ENCODE assay signal across 8 mouse cellular contexts in the genomic region with DNA sequence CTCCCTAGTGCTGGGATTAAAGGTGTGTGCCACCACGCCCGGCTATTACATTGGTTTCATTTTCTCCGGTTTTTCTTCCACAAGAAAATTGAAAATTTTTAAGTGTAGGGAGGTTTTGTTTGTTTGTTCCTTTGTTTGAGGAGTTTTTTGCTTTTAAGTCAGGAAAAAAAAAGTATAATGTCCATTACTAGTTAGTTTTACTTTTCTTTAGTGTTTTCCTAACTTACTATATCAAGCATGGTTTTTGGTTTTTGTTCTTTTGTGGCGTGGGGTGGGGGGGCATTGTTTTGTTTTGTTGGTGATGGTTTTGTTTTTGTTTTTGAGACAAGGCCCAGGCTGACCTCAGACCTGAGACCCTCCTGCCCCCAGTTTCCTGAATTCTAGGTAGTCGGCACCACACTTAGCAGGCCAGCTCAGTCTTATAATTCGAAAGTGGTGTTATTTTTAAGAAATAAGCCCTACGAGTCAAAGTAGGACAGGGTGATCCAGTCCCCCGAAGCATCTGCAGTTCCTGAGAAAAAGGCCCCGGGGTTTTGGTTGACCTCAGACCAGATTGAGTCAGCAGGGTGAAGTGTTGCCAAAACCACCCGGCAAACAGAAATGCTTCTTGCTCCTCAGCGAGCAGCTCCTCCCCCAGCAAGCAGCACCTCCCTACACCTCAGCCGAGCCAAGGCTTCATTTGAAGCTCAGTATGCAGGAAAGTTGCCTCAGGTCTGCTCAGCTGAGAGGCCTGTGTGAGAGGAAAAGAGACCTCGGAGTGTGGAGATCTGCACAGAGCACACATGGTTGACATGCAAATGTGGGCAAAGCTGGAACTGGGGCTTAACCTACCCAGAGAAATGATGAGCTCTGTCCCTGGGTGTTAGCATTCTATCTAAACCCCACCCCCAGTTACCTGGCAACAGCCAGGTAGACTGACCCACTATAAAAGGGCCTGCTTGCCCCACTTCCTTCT. TPM values are rescaled to one million over a fixed set of nuclear protein-coding genes. Genes with fewer than 3 reads are reported as not detected.
A peak's percentile ranks its signal among the peaks of the same experiment; 100 is the strongest.
DNase-seq lines count a peak whose midpoint lies in the region; ATAC-seq lines count a peak whose summit lies in the region.

No protein-coding gene starts in this region.

- H3K27ac ChIP-seq in kidney, embryonic 14.5 days (ENCODE audit: low read depth, low read length): no peak overlapping the region; the same call in 1 of the 2 replicates
- H3K27ac ChIP-seq in heart, embryonic 15.5 days: peak overlapping the region; percentile 47
- peak overlapping the region; percentile 16; the same call in 1 of the 2 replicates for H3K27ac ChIP-seq in liver, embryonic 16.5 days (ENCODE audit: low read length)
- H3K27ac ChIP-seq in midbrain, embryonic 16.5 days (ENCODE audit: low read length): no peak overlapping the region

- no peak overlapping the region for H3K4me2 ChIP-seq in kidney, embryonic 14.5 days (replicated peaks; ENCODE audit: low read depth, low read length)
- no peak overlapping the region for H3K4me2 ChIP-seq in heart, embryonic 15.5 days
- H3K4me2 ChIP-seq in liver, embryonic 16.5 days (ENCODE audit: low read depth, low read length): no peak overlapping the region
- H3K4me2 ChIP-seq in midbrain, embryonic 16.5 days (ENCODE audit: low read length): no peak overlapping the region

- no peaks in the 10 kb centered on the region for H3K36me3 ChIP-seq in kidney, embryonic 14.5 days (ENCODE audit: control insufficient read depth, insufficient read depth, low read length)
- H3K36me3 ChIP-seq in heart, embryonic 15.5 days: no peaks in the 10 kb centered on the region
- H3K36me3 ChIP-seq in liver, embryonic 16.5 days (ENCODE audit: control insufficient read depth, insufficient read depth): no peaks in the 10 kb centered on the region
- H3K36me3 ChIP-seq in midbrain, embryonic 16.5 days (ENCODE audit: control insufficient read depth, insufficient read depth, low read length): no peaks in the 10 kb centered on the region

- peak; percentile 84 for DNase-seq in kidney, adult 11 months
- peak; percentile 68 for DNase-seq in cerebellum, adult 9-11 months
- peak; percentile 38 for DNase-seq in spleen, adult 12 weeks (ENCODE audit: low spot score)
- no peak for DNase-seq in layer of hippocampus, postnatal 10 days (ENCODE audit: low spot score in 2 of 2)

- H3K4me1 ChIP-seq in kidney, embryonic 14.5 days (ENCODE audit: control insufficient read depth, insufficient read depth, low read length): peaks cover 17% of the 10 kb centered on the region
- H3K4me1 ChIP-seq in heart, embryonic 15.5 days (replicated peaks): peaks cover 35% of the 10 kb centered on the region
- H3K4me1 ChIP-seq in liver, embryonic 16.5 days (ENCODE audit: control insufficient read depth, low read depth, low read length): peaks cover 10% of the 10 kb centered on the region
- H3K4me1 ChIP-seq in midbrain, embryonic 16.5 days (ENCODE audit: control insufficient read depth, insufficient read depth, low read length): no peaks in the 10 kb centered on the region

- 46% methylated on average over 13 of the region's 13 CpGs for WGBS in kidney, embryonic 14.5 days
- 47% methylated on average over 13 of the region's 13 CpGs for WGBS in heart, embryonic 15.5 days
- 31% methylated on average over 13 of the region's 13 CpGs for WGBS in liver, embryonic 16.5 days (ENCODE audit: insufficient replicate concordance)
- WGBS in midbrain, embryonic 16.5 days: 58% methylated on average over 13 of the region's 13 CpGs

- no peaks in the 10 kb centered on the region for H3K9me3 ChIP-seq in kidney, embryonic 14.5 days (ENCODE audit: control insufficient read depth, low read length)
- H3K9me3 ChIP-seq in heart, embryonic 15.5 days (replicated peaks): no peaks in the 10 kb centered on the region
- H3K9me3 ChIP-seq in liver, embryonic 16.5 days (replicated peaks; ENCODE audit: control insufficient read depth, low read length): no peaks in the 10 kb centered on the region
- no peaks in the 10 kb centered on the region for H3K9me3 ChIP-seq in midbrain, embryonic 16.5 days (replicated peaks; ENCODE audit: control insufficient read depth, low read length, poor library complexity, severe bottlenecking)

- no peaks in the 10 kb centered on the region for H3K27me3 ChIP-seq in kidney, embryonic 14.5 days (ENCODE audit: control insufficient read depth, insufficient read depth, low read length)
- 0 out of 2 replicates have a peak, but pooled peaks cover 3% of the 10 kb centered on the region for H3K27me3 ChIP-seq in heart, embryonic 15.5 days
- H3K27me3 ChIP-seq in liver, embryonic 16.5 days (ENCODE audit: control insufficient read depth, insufficient read depth, low read depth, low read length): no peaks in the 10 kb centered on the region
- no peaks in the 10 kb centered on the region for H3K27me3 ChIP-seq in midbrain, embryonic 16.5 days (ENCODE audit: control insufficient read depth, insufficient read depth, low read depth, low read length)

- no peak overlapping the region for H3K4me3 ChIP-seq in kidney, embryonic 14.5 days (ENCODE audit: low read length)
- H3K4me3 ChIP-seq in heart, embryonic 15.5 days: no peak overlapping the region
- no peak overlapping the region for H3K4me3 ChIP-seq in liver, embryonic 16.5 days (ENCODE audit: low read depth, low read length)
- H3K4me3 ChIP-seq in midbrain, embryonic 16.5 days (ENCODE audit: low read depth, low read length): no peak overlapping the region

- no peak overlapping the region for H3K9ac ChIP-seq in kidney, embryonic 14.5 days (ENCODE audit: low read depth, low read length)
- no peak overlapping the region for H3K9ac ChIP-seq in heart, embryonic 15.5 days
- no peak overlapping the region for H3K9ac ChIP-seq in liver, embryonic 16.5 days (ENCODE audit: low read depth, low read length)
- H3K9ac ChIP-seq in midbrain, embryonic 16.5 days (ENCODE audit: low read depth, low read length): no peak overlapping the region

- no peak for ATAC-seq in kidney, embryonic 14.5 days (ENCODE audit: low FRiP score, low TSS enrichment)
- no peak for ATAC-seq in heart, embryonic 15.5 days (replicated peaks; ENCODE audit: insufficient number of reproducible peaks, insufficient read depth, low FRiP score, low read depth)
- ATAC-seq in liver, embryonic 16.5 days (ENCODE audit: low read depth): peak; percentile 22; the same call in 1 of the 2 replicates
- ATAC-seq in midbrain, embryonic 16.5 days: no peak

RNA-seq across cellular contexts. Expression of gene Rnf19b, which starts 23.1 kb away (rescaled TPM):
- 6.0 and 7.6 TPM in 2 replicates for polyA plus RNA-seq in kidney, embryonic 14.5 days (2014; fragmentation: Nextera tagmentation; extraction: Ambion mirVana)
- 5.4 and 7.7 TPM in 2 replicates for polyA plus RNA-seq in heart, embryonic 15.5 days (2015; fragmentation: Nextera tagmentation; extraction: Ambion mirVana)
- polyA plus RNA-seq in liver, embryonic 16.5 days (2015; fragmentation: Nextera tagmentation; extraction: Ambion mirVana): 3.9 and 4.4 TPM in 2 replicates
- 31.4 and 37.5 TPM in 2 replicates for polyA plus RNA-seq in midbrain, embryonic 16.5 days (2015; fragmentation: Nextera tagmentation; extraction: Ambion mirVana)
- 10 to 100 TPM; 64.5 to 68.8 TPM for total RNA-seq in layer of hippocampus, postnatal 10 days (2021)

RNA-seq across cellular contexts. Expression of gene Ak2, which starts 43.2 kb away (rescaled TPM):
- polyA plus RNA-seq in kidney, embryonic 14.5 days (2014; fragmentation: Nextera tagmentation; extraction: Ambion mirVana): 152 and 171 TPM in 2 replicates
- polyA plus RNA-seq in heart, embryonic 15.5 days (2015; fragmentation: Nextera tagmentation; extraction: Ambion mirVana): 149 and 155 TPM in 2 replicates
- 106 and 116 TPM in 2 replicates for polyA plus RNA-seq in liver, embryonic 16.5 days (2015; fragmentation: Nextera tagmentation; extraction: Ambion mirVana)
- 81.6 and 81.7 TPM in 2 replicates for polyA plus RNA-seq in midbrain, embryonic 16.5 days (2015; fragmentation: Nextera tagmentation; extraction: Ambion mirVana)
- 10 to 100 TPM; 32.3 to 34.3 TPM for total RNA-seq in layer of hippocampus, postnatal 10 days (2021)

Comparison
In these comparisons a context has a peak if more than half of its experiments do, and no peak if none do; other contexts are left out.
1. DNase-seq: peak in kidney, adult 11 months (single experiment), cerebellum, adult 9-11 months (single experiment) and spleen, adult 12 weeks (single experiment); none in layer of hippocampus, postnatal 10 days (0 of 2).
2. H3K27ac ChIP-seq: peak in heart, embryonic 15.5 days (single experiment) and liver, embryonic 16.5 days (single experiment); none in kidney, embryonic 14.5 days (single experiment) and midbrain, embryonic 16.5 days (single experiment).